Comparison of ENCODE assay signal across 8 mouse cellular contexts in the genomic region with DNA sequence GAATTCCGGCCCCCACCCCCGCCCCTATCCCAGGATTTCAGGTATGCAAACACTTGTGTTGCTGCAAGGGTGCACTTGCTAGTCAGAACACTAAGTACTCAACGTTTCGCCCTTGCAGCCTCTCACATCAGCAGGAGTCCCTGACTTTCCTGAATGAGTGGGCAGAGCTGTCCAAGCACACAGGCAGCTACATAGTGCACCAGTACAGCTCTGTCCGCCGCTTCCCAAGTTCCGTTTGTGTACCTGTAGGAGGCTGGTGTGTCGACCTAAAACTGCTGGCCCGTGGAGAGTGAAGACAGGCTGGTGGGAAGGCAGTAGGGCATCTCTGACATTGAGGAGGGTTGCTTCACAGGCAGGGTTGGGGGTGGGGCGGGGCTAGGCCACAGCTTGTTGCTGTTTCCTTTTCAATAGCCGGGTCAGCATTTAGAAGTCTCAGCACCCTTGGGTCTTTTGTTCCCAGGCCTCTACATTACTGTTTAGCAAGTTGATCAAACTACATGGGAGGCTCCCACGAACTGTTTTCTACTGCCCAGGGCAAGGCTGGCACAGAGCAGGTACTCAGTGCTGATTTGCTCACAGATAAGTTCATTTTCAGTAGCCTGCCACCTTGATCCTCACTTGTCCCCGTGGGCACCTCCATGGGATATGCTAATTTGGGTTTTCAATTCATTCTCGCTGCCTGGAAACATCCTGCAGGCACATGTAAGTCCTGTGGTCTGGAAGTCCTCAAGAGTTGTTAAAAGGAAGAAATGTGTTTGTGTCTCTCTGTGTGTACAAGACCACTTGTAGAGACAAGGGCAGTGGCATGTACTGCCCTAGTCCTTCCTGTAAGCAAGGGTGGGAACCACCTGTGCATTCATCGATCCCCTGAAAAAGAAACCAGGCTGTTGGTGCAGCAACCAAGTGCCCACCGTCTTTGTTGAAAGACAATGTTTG. TPM values are rescaled to one million over a fixed set of nuclear protein-coding genes. Genes with fewer than 3 reads are reported as not detected.
DNase-seq lines count a peak whose midpoint lies in the region; ATAC-seq lines count a peak whose summit lies in the region.

No protein-coding gene starts in this region.

- H3K4me1 ChIP-seq in forebrain, embryonic 10.5 days: peaks cover 61% of the 10 kb centered on the region
- H3K4me1 ChIP-seq in kidney, embryonic 15.5 days: peaks cover 51% of the 10 kb centered on the region

- H3K4me2 ChIP-seq in kidney, embryonic 15.5 days: 0 out of 2 replicates have a peak overlapping the region, but pooled peaks have one; percentile 88

- H3K4me3 ChIP-seq in forebrain, embryonic 10.5 days: peak overlapping the region; percentile 64; the same call in 1 of the 2 replicates
- no peak overlapping the region for H3K4me3 ChIP-seq in kidney, embryonic 15.5 days (replicated peaks)

- H3K9ac ChIP-seq in kidney, embryonic 15.5 days: no peak overlapping the region

- H3K27ac ChIP-seq in forebrain, embryonic 10.5 days: peak overlapping the region; percentile 94
- H3K27ac ChIP-seq in kidney, embryonic 15.5 days: peak overlapping the region; percentile 54

- no peaks in the 10 kb centered on the region for H3K9me3 ChIP-seq in forebrain, embryonic 10.5 days
- no peaks in the 10 kb centered on the region for H3K9me3 ChIP-seq in kidney, embryonic 15.5 days (replicated peaks)

- intact Hi-C loops in left cerebral cortex, postnatal 25 days (cut with DNase I): loop anchor here (2.0 to 5.0 kb wide), 2 partner anchors 13 to 125 kb away; a partner anchor contains a TSS

- DNase-seq in adrenal gland, adult 2 months: peak; percentile 49
- no peak for DNase-seq in adrenal gland, adult 18-20 months (ENCODE audit: low spot score in 2 of 2)
- peak; percentile 71 for DNase-seq in A20 (ENCODE audit: low read depth, low spot score)
- no peak for DNase-seq in forebrain, embryonic 10.5 days (ENCODE audit: extremely low spot score, low spot score)
- DNase-seq in left cerebral cortex, postnatal 25 days (ENCODE audit: low spot score in 2 of 2): no peak
- DNase-seq in right cerebral cortex, adult 2 months (ENCODE audit: low spot score in 2 of 2): no peak

- peaks cover 21% of the 10 kb centered on the region for H3K36me3 ChIP-seq in forebrain, embryonic 10.5 days (replicated peaks)
- H3K36me3 ChIP-seq in kidney, embryonic 15.5 days: peaks cover 32% of the 10 kb centered on the region

- H3K27me3 ChIP-seq in forebrain, embryonic 10.5 days (ENCODE audit: poor library complexity, severe bottlenecking): peaks cover 3% of the 10 kb centered on the region
- no peaks in the 10 kb centered on the region for H3K27me3 ChIP-seq in kidney, embryonic 15.5 days

- ATAC-seq in kidney, embryonic 15.5 days (replicated peaks; ENCODE audit: low FRiP score): peak; percentile 37
- ATAC-seq in megakaryocyte progenitor cell, adult 5-6 weeks (replicated peaks; ENCODE audit: poor library complexity): 0 out of 2 replicates have a peak, but pooled peaks have one; percentile 9

- WGBS in forebrain, embryonic 10.5 days: 23% methylated on average over 16 of the region's 16 CpGs
- 33% methylated on average over 16 of the region's 16 CpGs for WGBS in kidney, embryonic 15.5 days

RNA-seq across cellular contexts. Expression of a gene that starts 1.2 kb away (rescaled TPM):
- total RNA-seq in adrenal gland, adult 2 months (2021): 10 to 100 TPM; 10.4 to 12.6 TPM
- 7.5 and 7.7 TPM in 2 replicates for polyA plus RNA-seq in adrenal gland, adult 2 months (2012; rRNA removed)
- 10 to 100 TPM in 1 of 2 experiments, 1 to 10 TPM in 1; 8.9 to 14.8 TPM for total RNA-seq in adrenal gland, adult 18-20 months (2021)
- polyA plus RNA-seq in forebrain, embryonic 10.5 days (2016; fragmentation: Nextera tagmentation; extraction: Ambion mirVana): 9.1 and 9.5 TPM in 2 replicates
- 5.9 and 7.8 TPM in 2 replicates for polyA plus RNA-seq in kidney, embryonic 15.5 days (2015; fragmentation: Nextera tagmentation; extraction: Ambion mirVana)
- total RNA-seq in megakaryocyte progenitor cell, adult 5-6 weeks (2015): 4.7 and 4.8 TPM in 2 replicates
- total RNA-seq in megakaryocyte progenitor cell, adult 5-6 weeks (2017): 10.8 and 23.7 TPM in 2 replicates
- 10 to 100 TPM; 10.8 to 12.2 TPM for total RNA-seq in left cerebral cortex, postnatal 25 days (2021)

RNA-seq across cellular contexts. Expression of a gene that starts 12.8 kb away (rescaled TPM):
- total RNA-seq in adrenal gland, adult 2 months (2021): 100 to 1,000 TPM; 166 to 207 TPM
- polyA plus RNA-seq in adrenal gland, adult 2 months (2012; rRNA removed): 21.2 and 22.1 TPM in 2 replicates
- 100 to 1,000 TPM; 182 to 188 TPM for total RNA-seq in adrenal gland, adult 18-20 months (2021)
- polyA plus RNA-seq in forebrain, embryonic 10.5 days (2016; fragmentation: Nextera tagmentation; extraction: Ambion mirVana): 234 and 239 TPM in 2 replicates
- polyA plus RNA-seq in kidney, embryonic 15.5 days (2015; fragmentation: Nextera tagmentation; extraction: Ambion mirVana): 287 and 307 TPM in 2 replicates
- 102 and 121 TPM in 2 replicates for total RNA-seq in megakaryocyte progenitor cell, adult 5-6 weeks (2015)
- total RNA-seq in megakaryocyte progenitor cell, adult 5-6 weeks (2017): 80.3 and 82.4 TPM in 2 replicates
- total RNA-seq in left cerebral cortex, postnatal 25 days (2021): 100 to 1,000 TPM; 144 to 147 TPM

RNA-seq across cellular contexts. Expression of a gene that starts 47.7 kb away (rescaled TPM):
- total RNA-seq in adrenal gland, adult 2 months (2021): not detected
- not detected in 2 replicates for polyA plus RNA-seq in adrenal gland, adult 2 months (2012; rRNA removed)
- total RNA-seq in adrenal gland, adult 18-20 months (2021): not detected
- polyA plus RNA-seq in forebrain, embryonic 10.5 days (2016; fragmentation: Nextera tagmentation; extraction: Ambion mirVana): not detected in 2 replicates
- not detected in 2 replicates for polyA plus RNA-seq in kidney, embryonic 15.5 days (2015; fragmentation: Nextera tagmentation; extraction: Ambion mirVana)
- total RNA-seq in megakaryocyte progenitor cell, adult 5-6 weeks (2015): not detected in 2 replicates
- total RNA-seq in megakaryocyte progenitor cell, adult 5-6 weeks (2017): not detected in 2 replicates
- not detected for total RNA-seq in left cerebral cortex, postnatal 25 days (2021)

Comparison
In these comparisons a context has a peak if more than half of its experiments do, and no peak if none do; other contexts are left out.
1. DNase-seq: peak in adrenal gland, adult 2 months (single experiment) and A20 (single experiment); none in adrenal gland, adult 18-20 months (0 of 2), forebrain, embryonic 10.5 days (single experiment), left cerebral cortex, postnatal 25 days (0 of 2) and right cerebral cortex, adult 2 months (0 of 2).